Mouse (Mus musculus) common myeloid progenitor, adult 5-6 weeks (primary cell): ENCODE measurements around the gene Dhrs7b. TPM values are rescaled to one million over a fixed set of nuclear protein-coding genes. Genes with fewer than 3 reads are reported as not detected.
"Not testable (repeated sequence)": the region's sequence is repeated elsewhere in the genome, so short reads cannot be mapped to it uniquely, and the experiment has no call there.

ENCODE experiments used
- ATAC-seq: replicated peaks from 2 replicates; pipeline ENCODE4 v1.8.0; 2016; ENCODE audit warnings: low read depth, mild to moderate bottlenecking, moderate TSS enrichment, inconsistent platforms; ENCODE audit not compliant: poor library complexity, severe bottlenecking
- total RNA-seq: library from RNA; stranded (forward); fragments of 200-1000, 187-1606 nt; gene quantifications from 2 replicates; pipeline ENCODE4 v1.2.3, GENCODE M21; 2017

Gene Dhrs7b
- total RNA-seq, 1 experiment from 2014 or later: 14.1 TPM

DNA sequence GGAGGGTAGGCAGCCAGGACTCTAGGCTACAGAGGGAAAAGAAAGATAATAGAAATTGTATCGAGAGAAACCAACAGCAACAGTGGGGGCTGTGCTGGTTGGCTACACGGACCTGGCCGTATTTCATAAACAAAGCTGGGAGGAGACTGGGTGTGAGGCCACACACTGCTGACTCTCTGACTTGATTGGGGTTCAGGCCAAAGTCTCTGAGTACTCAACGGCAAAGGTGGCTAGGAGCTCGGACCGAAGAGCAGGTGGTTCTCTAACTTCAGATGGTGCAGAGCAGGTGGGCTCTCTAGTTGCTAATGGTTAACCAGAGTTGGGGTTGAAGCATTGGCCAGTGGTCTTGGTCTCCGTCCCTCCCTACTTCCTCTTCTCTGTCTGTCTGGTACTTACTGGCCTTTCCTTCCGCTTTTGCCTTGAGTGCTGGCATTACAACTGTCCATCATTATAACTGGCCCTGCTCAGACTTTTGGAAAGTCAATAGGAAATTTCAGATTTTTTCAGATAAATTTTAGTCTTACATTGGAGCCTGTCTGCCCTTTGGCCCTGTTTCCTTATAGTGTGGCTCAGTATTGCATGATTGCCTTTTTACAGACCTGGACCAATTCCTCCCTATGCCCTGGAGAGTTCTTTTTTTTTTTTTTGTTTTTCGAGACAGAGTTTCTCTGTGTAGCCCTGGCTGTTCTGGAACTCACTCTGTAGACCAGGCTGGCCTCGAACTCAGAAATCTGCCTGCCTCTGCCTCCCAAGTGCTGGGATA, 7.4 kb downstream of the Dhrs7b start:
- 0 out of 2 replicates have a peak, but pooled peaks have one; percentile 29 for ATAC-seq

DNA sequence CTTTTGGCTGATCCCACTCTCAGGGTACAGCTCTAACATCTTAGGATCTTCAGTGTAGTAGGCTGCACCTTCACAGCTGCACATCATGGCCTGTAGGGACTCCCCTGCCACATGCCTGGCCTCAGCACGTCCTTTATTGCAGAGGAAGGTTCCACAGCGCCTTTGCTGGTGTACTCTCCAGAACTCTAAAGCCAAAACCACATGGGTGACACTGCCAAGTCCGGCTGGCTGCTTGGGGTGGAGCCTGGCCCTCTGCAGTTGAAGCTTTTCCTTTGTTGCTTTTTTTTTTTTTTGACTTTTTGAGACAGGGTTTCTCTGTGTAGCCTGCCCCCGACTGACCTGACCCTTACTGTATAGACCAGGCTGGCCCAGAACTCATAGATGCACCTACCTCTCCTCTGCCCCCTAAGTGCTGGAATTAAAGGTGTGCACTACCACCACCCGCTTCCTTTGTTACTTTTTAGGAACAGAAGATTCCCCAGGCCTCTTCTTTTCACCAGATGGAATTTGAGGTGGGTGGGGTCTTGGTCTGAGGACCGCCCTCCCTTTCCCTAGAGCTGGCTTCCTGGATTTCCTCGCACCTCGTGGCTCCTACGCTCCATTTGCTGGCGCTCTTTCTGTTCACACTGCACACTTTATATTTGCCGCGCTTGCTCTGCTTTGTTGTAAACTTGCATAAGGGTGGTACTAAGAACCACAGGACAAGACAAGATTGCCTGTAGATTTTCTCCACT, 11.2 kb downstream of the Dhrs7b start:
- peak; percentile 82 for ATAC-seq

DNA sequence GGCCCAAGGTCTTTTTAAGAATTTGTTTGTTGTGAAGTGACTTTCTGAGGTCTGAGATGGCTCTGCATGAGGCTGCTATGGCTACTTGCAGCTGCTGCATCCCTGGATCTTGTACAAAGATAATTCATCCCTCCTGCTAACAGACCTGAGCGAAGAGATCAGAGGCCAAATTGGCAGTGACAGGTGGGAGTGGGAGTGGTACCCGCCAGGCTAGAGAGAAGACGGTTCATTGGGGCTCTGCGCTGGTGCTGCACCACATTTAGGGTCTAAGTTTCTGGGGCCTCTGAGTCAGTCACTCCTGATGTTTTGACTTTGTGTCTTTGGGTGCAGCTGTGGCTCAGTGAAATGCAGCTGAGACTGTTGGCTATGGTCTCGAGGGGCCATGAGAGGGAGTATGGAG, 13.0 kb downstream of the Dhrs7b start:
- no peak for ATAC-seq

DNA sequence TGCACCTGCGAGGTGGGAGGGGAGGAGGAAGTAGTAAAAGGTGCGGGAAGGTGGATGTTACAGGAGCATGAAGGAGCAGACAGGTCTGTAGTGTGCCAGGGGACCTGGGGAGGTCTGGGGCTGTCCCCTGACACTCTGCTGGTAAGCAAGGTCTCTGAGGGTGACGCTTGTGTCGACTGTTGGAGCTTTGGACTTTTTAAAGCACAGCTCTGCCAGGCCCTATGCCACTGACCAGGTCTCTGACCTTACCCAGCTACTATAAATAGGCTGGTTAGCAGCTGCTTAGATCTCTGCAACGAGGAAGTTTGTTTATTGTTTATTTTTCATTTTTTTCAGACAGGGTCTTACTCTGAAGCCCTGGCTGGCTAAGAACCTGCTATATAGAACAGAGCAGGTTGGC, 15.0 kb downstream of the Dhrs7b start:
- no peak for ATAC-seq

DNA sequence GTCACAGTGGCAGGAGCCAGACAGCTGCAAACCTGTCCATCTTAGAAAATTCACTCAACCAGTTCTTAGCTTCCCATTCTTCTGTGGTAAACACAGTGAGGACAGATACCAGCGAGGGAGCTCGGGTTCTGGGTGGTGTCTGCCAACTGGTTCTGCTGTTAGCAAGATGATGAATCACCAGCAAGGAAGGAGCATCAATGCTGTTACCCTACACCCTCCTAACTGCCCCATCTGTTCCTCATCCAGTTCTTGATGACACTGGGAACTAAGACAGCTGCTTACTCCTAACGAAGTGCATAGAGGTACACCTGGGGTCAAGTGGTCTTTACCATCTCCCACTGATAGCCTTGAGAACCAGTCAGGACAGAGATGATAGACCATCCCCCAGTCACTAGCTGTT, 26.2 kb downstream of the Dhrs7b start:
- ATAC-seq: no peak

DNA sequence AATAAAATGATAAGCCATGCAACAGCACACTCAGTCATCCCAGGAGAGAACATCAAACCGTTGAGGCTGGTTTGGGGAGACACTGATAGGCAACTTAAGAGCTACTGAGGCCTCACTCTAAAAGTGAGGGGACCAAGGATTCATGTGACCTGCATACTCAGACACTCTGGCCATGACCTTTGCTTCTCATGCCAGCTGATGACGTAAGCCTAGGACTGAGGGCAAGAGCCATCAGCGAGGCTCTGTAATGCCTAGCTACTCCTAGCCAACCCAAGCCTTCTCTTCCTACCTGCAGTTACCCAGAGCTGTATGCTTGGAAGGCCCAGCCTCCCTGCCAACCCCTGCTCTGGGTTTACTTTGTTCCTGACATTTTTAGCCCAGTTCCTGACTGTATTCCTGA, 31.6 kb downstream of the Dhrs7b start:
- no peak for ATAC-seq

DNA sequence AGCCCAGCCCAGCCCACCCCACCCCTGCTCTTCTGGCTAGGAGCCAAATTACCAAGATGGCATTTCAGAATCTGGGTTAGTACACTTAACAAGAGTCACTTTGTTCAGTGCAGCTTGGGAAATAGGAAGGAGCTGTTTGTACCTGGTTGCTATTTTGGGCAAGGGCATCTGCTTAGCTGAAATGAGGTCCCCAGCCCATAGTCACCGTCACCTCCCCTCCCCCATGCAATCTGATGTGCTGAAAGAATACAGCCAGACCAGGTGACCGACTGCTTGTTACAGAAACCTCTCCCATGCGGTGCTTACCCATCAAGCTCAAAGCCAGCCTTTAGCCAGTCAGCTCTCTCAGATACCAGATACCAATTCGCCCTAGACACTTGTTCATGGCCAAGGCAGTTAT, 32.8 kb downstream of the Dhrs7b start:
- ATAC-seq: no peak

DNA sequence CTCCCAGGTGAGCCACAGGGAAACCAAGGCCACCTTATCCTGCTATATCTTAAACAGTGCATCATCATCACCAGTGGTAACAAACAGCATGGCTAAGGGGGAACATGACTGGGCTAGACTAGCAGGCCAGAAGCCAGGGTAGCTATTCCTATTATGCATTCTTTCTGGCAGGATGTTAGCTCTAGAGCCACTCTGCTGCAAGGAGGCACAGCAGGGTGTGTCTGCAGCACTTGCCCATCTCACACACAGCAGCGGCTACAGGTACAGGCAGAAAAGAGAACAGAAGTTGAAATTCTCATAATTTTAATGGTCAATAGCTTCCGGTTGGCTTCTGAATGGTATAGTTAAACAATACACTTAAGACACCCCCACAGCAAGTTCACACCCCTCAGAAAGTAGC, 33.7 kb downstream of the Dhrs7b start:
- ATAC-seq: no peak

DNA sequence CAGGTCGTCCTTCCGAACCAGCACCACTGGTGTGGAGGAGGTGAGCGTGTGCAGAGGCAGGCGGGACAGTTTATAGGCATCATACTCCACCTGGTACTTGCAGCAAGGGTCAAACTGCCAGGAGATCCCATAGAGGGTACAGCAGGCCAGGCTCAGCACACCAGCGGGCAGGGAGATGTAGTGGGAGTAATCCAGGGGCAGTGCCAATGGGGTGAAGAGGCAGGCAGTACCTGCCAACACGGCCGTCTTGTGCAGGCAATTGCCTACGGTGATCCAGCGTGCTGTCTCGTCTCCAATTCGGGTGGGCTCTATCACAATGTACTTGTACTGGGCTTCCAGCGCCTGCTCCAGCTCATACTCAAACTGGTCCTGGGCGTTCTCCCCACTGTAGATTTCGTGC, 34.5 kb downstream of the Dhrs7b start:
- no peak for ATAC-seq

DNA sequence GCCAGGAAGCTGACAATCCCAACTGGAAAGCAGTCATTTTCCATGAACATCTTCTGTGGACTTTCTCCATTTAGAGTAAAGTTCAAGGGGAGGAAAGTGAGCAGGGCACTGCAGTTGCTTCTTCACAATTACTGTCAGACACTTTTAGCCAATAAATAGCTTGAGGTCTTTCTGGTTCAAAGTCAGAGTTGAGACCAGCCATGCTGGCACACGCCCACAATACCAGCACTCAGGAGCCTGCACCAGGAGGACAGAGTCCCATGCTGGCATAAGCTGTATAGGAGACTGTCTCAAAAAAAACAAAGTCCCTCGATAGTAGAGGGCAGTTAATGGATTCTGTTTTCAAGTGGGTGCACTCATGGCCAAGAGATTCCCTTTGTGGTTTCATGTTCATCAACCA, 35.6 kb downstream of the Dhrs7b start:
- ATAC-seq: no peak

DNA sequence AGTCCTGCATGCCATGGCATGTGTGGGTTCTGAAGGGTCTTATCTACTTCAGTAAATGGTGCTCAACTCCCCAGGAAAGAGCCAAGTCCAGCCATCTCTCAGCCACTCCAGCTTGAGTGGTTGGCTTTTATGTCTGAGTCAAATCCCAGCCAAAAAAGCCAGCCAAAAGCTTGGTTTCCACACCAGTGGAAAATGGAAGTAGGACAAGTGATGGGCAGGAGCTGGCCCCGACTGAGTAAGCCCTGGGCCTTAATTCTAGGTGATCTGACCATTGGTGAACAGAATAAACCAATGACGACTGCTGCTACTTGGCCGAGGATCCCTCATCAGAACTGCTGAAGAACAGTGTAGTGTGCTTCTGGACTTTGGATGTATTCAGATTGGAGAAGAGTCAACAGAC, 37.0 kb downstream of the Dhrs7b start:
- ATAC-seq: no peak

DNA sequence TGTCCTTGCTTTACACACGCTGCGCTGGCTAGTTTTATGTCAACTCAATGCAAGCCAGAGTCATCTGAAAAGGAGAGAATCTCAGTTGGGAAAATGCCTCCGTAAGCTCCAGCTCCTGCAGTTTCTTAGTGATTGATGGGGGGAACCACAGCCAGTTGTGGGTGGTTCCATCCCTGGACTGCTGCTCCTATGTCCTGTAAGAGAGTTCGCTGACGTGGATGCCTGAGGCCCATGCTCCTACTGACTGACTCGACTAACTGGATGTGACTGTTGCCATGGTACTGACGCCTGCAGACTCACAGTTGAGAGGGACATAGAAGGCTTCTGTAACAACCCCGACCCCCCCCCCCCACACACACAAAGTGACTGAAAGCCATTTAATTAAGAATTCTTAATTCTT, 37.5 kb downstream of the Dhrs7b start:
- ATAC-seq: no peak

DNA sequence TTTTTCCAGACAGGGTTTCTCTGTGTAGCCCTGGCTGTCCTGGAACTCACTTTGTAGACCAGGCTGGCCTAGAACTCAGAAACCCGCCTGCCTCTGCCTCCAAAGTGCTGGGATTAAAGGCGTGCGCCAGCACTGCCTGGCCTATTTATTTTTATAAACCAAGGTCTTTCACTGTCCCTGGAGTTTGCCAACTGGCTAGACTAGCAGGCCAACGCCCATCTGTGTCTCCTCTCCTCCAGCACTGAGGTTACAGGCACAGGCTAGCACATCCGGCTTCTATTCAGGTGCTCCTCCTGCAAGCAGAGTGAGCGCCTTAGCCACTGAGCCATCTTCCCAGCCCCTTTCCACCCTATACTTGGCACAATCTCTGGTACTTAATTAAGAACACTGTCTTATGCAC, 39.0 kb downstream of the Dhrs7b start:
- ATAC-seq: not testable (repeated sequence)

DNA sequence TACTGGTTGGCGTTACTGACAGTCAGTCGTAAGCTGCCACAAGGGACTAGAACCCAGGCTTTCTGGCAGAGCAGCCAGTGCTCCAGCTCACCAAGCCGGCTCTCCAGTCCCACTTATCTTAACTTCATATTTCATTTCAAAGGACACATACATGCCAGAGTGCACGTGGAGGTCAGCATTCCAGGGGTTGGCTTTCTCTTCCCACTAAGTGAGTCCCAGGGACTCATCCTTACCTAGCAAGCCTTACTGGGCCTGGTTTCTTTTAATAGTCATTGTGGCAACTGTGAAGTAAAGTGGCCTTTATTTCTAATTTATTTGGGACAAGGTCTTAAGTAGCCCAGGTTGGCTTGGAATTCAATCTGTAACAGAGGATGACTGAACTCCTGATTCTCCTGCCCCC, 41.0 kb downstream of the Dhrs7b start:
- no peak for ATAC-seq

DNA sequence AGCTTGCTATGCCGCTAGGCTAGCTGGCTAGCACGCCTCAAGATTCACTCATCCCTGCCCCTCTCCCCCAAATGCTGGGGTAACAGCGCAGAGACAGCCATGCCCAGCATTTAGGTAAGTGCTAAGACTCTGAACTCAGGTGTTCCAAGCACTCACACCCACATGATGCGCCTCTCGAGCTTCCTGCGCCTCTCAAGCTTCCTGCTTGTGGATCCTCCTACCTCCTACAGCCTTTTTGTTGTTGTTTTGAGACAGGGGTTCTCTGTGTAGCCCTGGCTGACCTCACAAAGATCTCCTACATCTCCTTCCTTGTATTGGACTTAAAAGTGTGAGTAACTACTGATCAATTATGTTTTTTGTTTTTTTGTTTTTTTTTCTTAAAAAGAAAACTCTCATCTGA, 42.7 kb downstream of the Dhrs7b start:
- ATAC-seq: no peak

DNA sequence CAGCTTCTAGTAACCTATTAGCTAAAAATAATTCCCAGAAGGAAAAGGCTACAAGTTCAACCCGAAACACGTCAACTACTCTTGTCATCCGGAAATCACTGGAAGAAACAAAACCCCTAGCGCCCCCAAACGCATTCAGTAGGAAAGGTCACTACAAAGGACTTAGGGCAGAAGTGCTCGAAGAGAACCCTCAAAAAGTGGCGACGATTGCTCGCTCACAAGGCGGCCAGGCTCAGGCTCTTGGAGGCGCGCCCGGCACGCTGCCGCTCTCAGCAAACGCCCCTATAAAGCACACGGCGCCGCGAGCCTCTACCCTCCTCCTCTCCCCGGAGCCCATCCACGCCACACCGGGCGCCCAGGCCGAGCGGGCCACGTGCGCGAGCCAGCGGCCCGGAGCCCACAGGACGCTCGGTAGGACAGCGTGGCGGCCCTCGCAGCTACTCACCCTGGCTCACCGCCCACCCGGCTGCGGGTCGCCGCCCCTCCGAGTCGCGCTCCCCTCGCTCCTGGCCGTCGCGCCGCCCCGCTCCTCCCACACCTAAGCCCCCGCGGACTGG, 47.7 kb downstream of the Dhrs7b start:
- ATAC-seq: no peak

DNA sequence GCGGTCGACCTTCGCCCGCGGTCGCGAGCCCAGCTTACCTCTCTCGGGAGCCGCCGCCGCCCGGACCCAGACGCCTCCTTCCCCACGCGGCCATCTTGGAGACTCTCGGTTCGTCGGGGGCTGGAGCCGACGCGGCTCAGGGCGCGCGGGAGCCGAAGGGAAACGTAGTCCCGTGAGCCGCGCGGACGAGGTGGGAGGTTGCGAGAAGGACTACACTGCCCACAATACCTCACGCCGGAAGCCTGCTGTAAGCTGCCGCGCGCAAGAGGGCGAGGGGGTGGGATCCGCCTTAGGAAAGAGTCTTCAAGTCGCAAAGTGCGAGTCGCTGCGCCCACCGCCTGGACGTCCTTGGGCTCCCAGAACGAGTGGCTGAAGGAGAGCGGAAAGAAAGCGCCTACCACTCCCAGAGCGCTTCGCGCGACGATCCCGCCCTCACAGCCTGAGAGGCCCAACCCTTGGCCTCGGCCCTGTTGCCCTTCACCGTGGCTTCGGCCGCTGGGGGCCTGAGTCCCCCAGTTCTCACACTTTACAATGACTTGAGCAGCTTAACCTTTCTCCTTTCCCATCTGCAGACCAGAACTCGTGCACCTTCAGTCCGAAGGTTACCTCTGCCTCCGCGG, 48.4 kb downstream of the Dhrs7b start, which contains the start of gene Tmem11:
Tmem11 (minus strand) TSS at position 598 of the 620 bp plus-strand sequence.
- peak; percentile 95 for ATAC-seq

DNA sequence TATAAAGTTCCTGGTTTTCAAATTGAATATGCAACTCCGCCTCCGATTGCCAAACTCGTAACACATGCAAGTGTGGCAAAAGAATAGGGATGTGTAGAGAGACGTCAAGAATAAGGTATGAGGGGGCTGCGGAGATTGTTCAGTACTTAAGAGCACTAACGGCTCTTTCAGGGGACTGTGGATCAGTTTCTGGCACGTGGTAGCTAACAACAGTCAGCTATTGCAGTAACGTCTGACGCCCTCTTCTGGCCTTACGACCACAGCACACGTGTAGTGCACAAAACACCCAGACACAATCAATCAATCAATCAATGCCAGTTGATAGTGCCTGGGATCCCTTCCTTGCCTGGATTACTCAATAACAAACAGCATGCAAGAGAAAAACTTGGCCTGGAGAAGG, 49.0 kb downstream of the Dhrs7b start:
- ATAC-seq: peak; percentile 57

DNA sequence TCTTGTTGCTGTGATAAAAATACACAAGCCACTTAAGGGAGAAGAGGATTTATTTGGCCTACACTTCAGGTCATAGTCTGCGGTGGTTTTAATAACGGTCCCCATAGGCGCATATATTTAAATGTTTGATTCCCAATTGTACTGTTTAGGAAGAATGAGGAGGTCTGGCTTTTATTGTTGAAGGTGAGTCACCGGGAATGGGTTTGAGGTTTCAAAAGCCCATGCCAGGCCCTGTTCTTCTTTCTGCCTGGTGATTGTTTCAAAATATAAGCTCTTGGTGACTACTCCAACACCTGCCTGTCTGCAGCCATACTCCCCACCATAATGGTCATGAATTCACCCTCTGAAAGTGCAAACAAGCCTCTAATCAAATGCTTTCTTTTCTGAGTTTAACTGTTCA, 50.1 kb downstream of the Dhrs7b start:
- no peak for ATAC-seq

DNA sequence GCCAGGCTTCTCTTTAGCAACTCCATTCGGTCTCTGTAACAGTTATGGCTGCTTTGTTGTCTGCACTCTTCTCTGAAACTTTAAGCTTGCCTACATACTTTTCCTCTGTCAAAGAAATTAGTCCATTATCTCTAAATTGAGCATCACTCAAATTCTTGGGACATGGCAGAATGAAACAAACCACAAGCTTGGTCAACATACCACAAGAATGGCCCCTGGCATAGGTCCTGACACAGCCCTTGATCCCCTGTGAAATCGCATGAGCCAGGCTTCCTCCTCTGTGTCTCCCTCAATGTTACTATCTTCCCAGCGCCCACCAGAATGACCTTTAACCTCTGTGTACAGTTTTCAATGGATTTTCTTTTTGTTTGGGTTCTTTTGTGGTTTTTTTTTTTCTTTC, 52.0 kb downstream of the Dhrs7b start:
- ATAC-seq: no peak

DNA sequence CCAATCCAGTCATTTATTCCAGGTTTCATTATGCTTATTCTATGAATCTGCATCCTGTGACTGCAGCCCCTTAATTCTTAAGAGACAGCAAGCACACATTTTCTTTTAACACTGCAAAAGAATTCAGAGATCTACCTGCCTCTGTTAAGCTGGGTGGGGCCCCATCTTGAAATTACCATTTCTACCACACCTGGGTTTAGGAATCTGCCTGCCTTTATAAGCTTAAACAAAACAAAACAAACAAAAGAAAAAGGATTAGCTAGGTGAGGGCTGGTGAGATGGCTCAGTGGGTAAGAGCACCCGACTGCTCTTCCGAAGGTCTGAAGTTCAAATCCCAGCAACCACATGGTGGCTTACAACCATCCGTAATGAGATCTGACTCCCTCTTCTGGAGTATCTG, 56.6 kb downstream of the Dhrs7b start:
- not testable (repeated sequence) for ATAC-seq
